Mouse (Mus musculus) hematopoietic stem cell, adult 5-6 weeks (primary cell): Measurements from ENCODE around the gene Gm20831. TPM values are rescaled to one million over a fixed set of nuclear protein-coding genes. Genes with fewer than 3 reads are reported as not detected.
"Not testable (repeated sequence)": the region's sequence is repeated elsewhere in the genome, so short reads cannot be mapped to it uniquely, and the experiment has no call there.

Experiments
- ATAC-seq, 2 experiments: fragments of 125-278 bp in 1 of 2; replicated peaks in 1 of 2; 2 replicates each; pipeline ENCODE4 v1.8.0; 2016 to 2017; ENCODE audit warnings: inconsistent platforms in 2 of 2, mild to moderate bottlenecking in 2 of 2, moderate number of reproducible peaks in 2 of 2, low read depth in 1 of 2, moderate TSS enrichment in 1 of 2; ENCODE audit not compliant: low FRiP score in 2 of 2, poor library complexity in 2 of 2, severe bottlenecking in 2 of 2, insufficient read depth in 1 of 2, low TSS enrichment in 1 of 2
- total RNA-seq: library from RNA; stranded (forward); fragments of 172-1452, 232-1000 nt; gene quantifications from 2 replicates; pipeline ENCODE4 v1.2.3, GENCODE M21; 2017

Gm20831 gene
- total RNA-seq: not detected in 2 replicates

GRCm38 (mm10) chrY:17874441-17874840, at the start of gene Gm20831, which contains the start of gene Gm20772:
Gm20831 (plus strand) TSS chrY:17874741.
Gm20772 (plus strand) TSS chrY:17874741.
- ATAC-seq: not testable (repeated sequence)

- ATAC-seq: not testable (repeated sequence)
Observed at GRCm38 (mm10) chrY:17846166-17846565, 28.4 kb upstream of the Gm20831 start, which contains the start of gene Gm21904. Gm21904 (minus strand) TSS chrY:17846266.

GRCm38 (mm10) chrY:17937230-17937629, 62.7 kb downstream of the Gm20831 start, which contains the start of gene Srsy:
Srsy (minus strand) TSS chrY:17937330.
- not testable (repeated sequence) for ATAC-seq

Other genes with a start within 250 kb of the Gm20831 start
- gene Gm21904, start 28.5 kb upstream of the Gm20831 start, total RNA-seq: not detected in 2 replicates
- gene Gm20772, start within 50 bp of the Gm20831 start, total RNA-seq: not detected in 2 replicates
- not detected in 2 replicates for gene Srsy, start 62.6 kb downstream of the Gm20831 start, total RNA-seq
- not detected in 2 replicates for gene Gm21764, start 187.1 kb downstream of the Gm20831 start, total RNA-seq
- not detected in 2 replicates for gene Ssty1, start 214.4 kb downstream of the Gm20831 start, total RNA-seq